In the genomic region with DNA sequence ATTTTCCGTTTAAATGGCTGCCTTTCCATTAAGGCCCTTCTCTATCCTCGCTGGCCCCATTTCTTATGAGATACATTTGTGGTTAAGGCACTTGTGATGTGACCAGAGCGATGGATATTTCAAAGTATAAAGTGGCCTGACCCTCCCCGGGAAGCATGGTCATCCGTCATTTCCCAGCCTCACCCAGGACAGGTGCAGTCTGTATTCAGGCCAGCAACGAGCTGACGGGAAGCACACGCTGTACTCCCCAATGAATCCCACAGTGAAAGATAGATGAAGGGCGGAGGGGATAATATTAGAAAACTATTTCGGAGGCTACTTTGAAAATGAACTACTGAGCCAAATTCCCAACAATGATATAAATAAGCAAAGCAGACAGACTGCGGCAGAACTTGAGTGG, we compare ENCODE assay signal across 29 mouse cellular contexts. TPM values are rescaled to one million over a fixed set of nuclear protein-coding genes. Genes with fewer than 3 reads are reported as not detected.
A peak's percentile ranks its signal among the peaks of the same experiment; 100 is the strongest.
DNase-seq lines count a peak whose midpoint lies in the region; ATAC-seq lines count a peak whose summit lies in the region.
"Had no signal": no experiment of that assay in that cellular context is flagged by ENCODE, and none has a peak within 500 bp of the region (broad histone marks: within the 10 kb centered on the region; RNA-seq: fewer than 3 reads in every experiment).

No protein-coding gene starts in this region.

- ATAC-seq in megakaryocyte, adult 5-6 weeks (ENCODE audit: poor library complexity, severe bottlenecking) = no peak
- ATAC-seq: CD4-positive, CD25-positive, alpha-beta regulatory T cell, adult 4 months; liver, postnatal 0 days; lung, postnatal 0 days had no signal

- no peaks in the 10 kb centered on the region for H3K4me1 ChIP-seq in megakaryocyte, embryonic 14.5 days
- H3K4me1 ChIP-seq: embryonic facial prominence, embryonic 12.5 days; forebrain, embryonic 12.5 days; hindbrain, embryonic 15.5 days; midbrain, embryonic 12.5 days; neural tube, embryonic 12.5 days had no signal

- H3K9me3 ChIP-seq in megakaryocyte, embryonic 14.5 days = peaks cover 69% of the 10 kb centered on the region
- H3K9me3 ChIP-seq: embryonic facial prominence, embryonic 12.5 days; forebrain, embryonic 12.5 days; hindbrain, embryonic 15.5 days; midbrain, embryonic 12.5 days; neural tube, embryonic 12.5 days had no signal

- intact Hi-C loops in heart, postnatal 10 days (cut with DNase I) = no loop called here

- DNase-seq in gastrocnemius, adult 18-20 months (ENCODE audit: low spot score) = peak; percentile 86
- DNase-seq in gastrocnemius, postnatal 10 days = no peak
- DNase-seq in heart, postnatal 10 days = peak; percentile 49 to 50
- no peak for DNase-seq in right cerebral cortex, adult 2 months (ENCODE audit: low spot score in 2 of 2)
- no peak for DNase-seq in thymus, postnatal 10 days (ENCODE audit: low spot score in 2 of 2)
- no peak for DNase-seq in cerebellum, adult 9-11 months
- DNase-seq: adrenal gland, postnatal 14 days; cerebellum, adult 9-10 months; kidney, adult 9 months; kidney, postnatal 14 days; left cerebral cortex, postnatal 4 days; liver, postnatal 0 days; right cerebral cortex, postnatal 25 days; thymus, postnatal 36 days had no signal

- no peaks in the 10 kb centered on the region for H3K36me3 ChIP-seq in megakaryocyte, embryonic 14.5 days (replicated peaks; ENCODE audit: low read length)
- H3K36me3 ChIP-seq: embryonic facial prominence, embryonic 12.5 days; forebrain, embryonic 12.5 days; hindbrain, embryonic 15.5 days; midbrain, embryonic 12.5 days; neural tube, embryonic 12.5 days had no signal

- H3K27me3 ChIP-seq in megakaryocyte, embryonic 14.5 days (replicated peaks) = no peaks in the 10 kb centered on the region
- H3K27me3 ChIP-seq: embryonic facial prominence, embryonic 12.5 days; forebrain, embryonic 12.5 days; hindbrain, embryonic 15.5 days; midbrain, embryonic 12.5 days; neural tube, embryonic 12.5 days had no signal

- H3K4me3 ChIP-seq in megakaryocyte, embryonic 14.5 days (replicated peaks) = peak overlapping the region; percentile 42
- H3K4me3 ChIP-seq: embryonic facial prominence, embryonic 12.5 days; erythroblast, embryonic 14.5 days; forebrain, embryonic 12.5 days; hindbrain, embryonic 15.5 days; midbrain, embryonic 12.5 days; neural tube, embryonic 12.5 days had no signal

RNA-seq across cellular contexts. Expression of gene Galnt17, which starts 44.2 kb away (rescaled TPM):
- total RNA-seq in gastrocnemius, adult 18-20 months (2021) = 1 to 10 TPM; 3.3 to 9.2 TPM
- 10 to 100 TPM; 12.8 to 16.4 TPM for total RNA-seq in gastrocnemius, postnatal 10 days (2021)
- polyA plus RNA-seq in megakaryocyte, embryonic 14.5 days (2012; ENCODE audit: insufficient read depth, low replicate concordance) = not detected in 2 replicates
- not detected in 2 replicates for total RNA-seq in megakaryocyte, adult 5-6 weeks (2015)
- not detected in 2 replicates for total RNA-seq in megakaryocyte, adult 5-6 weeks (2017)
- 1 to 10 TPM; 4.0 to 6.2 TPM for total RNA-seq in heart, postnatal 10 days (2021)
- total RNA-seq: common myeloid progenitor, adult 5-6 weeks; granulocyte monocyte progenitor cell, adult 5-6 weeks; hematopoietic stem cell, adult 5-6 weeks; monocyte, adult 5-6 weeks had no signal
- polyA plus RNA-seq: CD4-positive, CD25-positive, alpha-beta regulatory T cell, adult 4 months; erythroblast, embryonic 14.5 days; liver, postnatal 0 days; macrophage had no signal

Comparison
In these comparisons a context has a peak if more than half of its experiments do, and no peak if none do; other contexts are left out.
1. DNase-seq: peak in gastrocnemius, adult 18-20 months (single experiment) and heart, postnatal 10 days (2 of 2); none in gastrocnemius, postnatal 10 days (single experiment), right cerebral cortex, adult 2 months (0 of 2), thymus, postnatal 10 days (0 of 2) and cerebellum, adult 9-11 months (single experiment).
2. RNA of gene Galnt17, which starts 44.2 kb away (total RNA-seq): 12.8 to 16.4 TPM in gastrocnemius, postnatal 10 days, 3.3 to 9.2 TPM in gastrocnemius, adult 18-20 months and 4.0 to 6.2 TPM in heart, postnatal 10 days; not detected in megakaryocyte, adult 5-6 weeks; every median in the first group is over 4 times any median in the second.